Mouse (Mus musculus): Measurements from ENCODE around the gene Apbb2. TPM values are rescaled to one million over a fixed set of nuclear protein-coding genes. Genes with fewer than 3 reads are reported as not detected.

Gene Apbb2
- polyA plus RNA-seq, 2 experiments = 15.8 to 45.8 TPM

DNA sequence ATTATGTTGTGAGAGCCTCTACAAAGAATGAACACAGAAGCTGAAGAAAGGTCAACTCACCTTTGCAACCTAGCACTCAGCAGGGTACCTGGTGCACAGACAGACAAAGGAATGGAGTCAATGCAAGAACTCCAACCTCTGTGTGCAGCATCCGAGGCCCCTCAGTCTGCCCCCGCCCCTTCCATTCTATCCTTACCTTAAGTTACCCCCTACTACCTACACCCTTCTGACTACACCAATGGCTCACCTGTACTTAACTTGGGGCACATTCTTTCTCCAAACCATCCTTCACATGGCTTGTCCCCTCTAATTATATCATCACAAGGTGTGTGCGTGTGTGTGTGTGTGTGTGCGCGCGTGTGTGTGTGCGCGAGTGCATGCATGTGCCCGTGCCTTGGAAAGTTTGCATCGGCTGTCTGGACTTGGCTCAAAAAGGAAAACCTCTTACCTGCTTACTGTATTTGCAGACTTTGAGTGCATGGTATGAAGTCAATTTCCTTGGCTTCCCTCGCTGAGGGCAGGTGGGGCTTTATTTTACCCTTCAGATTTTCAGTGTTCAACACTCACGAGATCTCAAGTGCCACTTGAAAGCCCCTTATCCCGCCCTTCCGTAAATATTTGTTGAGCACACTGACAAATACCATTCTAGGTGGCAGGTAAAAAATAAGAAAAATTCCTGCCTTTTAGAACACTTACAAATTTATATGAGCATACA lies 84.7 kb downstream of the Apbb2 start:
- ATAC-seq (ENCODE audit: low FRiP score, low read depth) = no peak
- 90% methylated on average over 14 of the region's 14 CpGs for WGBS
- no peak for TF ChIP-seq POLR2A (IDR thresholded peaks at IDR 0.05; ENCODE audit: borderline replicate concordance, extremely low read depth, insufficient read depth, insufficient read length)
- DNase-seq (ENCODE audit: low spot score) = no peak
- Histone ChIP-seq H3K4me2 (replicated peaks; ENCODE audit: low read depth, low read length, severe bottlenecking) (no peak overlapping the region), H3K4me3 (replicated peaks; ENCODE audit: low read length) (no peak overlapping the region), H3K36me3 (ENCODE audit: control insufficient read depth, insufficient read depth, low read length) (no peaks in the 10 kb centered on the region), H3K9me3 (ENCODE audit: control insufficient read depth, low read length) (no peaks in the 10 kb centered on the region), H3K9ac (ENCODE audit: low read depth, low read length, severe bottlenecking) (no peak overlapping the region), H3K4me1 (ENCODE audit: control insufficient read depth, insufficient read depth, low read length) (peaks cover 44% of the 10 kb centered on the region), H3K27ac (replicated peaks; ENCODE audit: low read depth, low read length) (no peak overlapping the region), H3K27me3 (ENCODE audit: control insufficient read depth, insufficient read depth, low read length) (no peaks in the 10 kb centered on the region)

DNA sequence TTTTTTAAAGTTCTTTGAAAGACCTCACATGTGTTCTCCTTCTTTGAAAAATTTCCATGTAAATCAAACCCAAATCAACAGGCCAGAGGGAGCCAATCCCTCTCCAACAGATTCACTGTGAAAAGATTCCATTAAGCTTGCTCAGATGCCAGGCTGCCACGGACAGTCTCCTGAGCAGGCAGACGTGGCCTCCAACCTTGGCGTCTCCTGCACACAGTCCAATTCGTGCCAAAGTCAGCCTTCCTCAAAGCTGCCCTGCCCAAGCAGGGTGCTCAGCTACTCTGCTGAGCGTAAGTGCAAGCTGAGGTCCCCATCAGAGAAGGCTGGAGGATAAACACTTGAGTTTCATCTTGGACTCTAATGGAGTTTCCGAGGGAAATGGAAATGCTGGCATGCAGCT lies 85.8 kb downstream of the Apbb2 start:
- ATAC-seq (ENCODE audit: low FRiP score, low read depth) (no peak), DNase-seq (ENCODE audit: low spot score) (no peak)
- Histone ChIP-seq H3K36me3 (ENCODE audit: control insufficient read depth, insufficient read depth, low read length) (no peaks in the 10 kb centered on the region), H3K9me3 (ENCODE audit: control insufficient read depth, low read length) (no peaks in the 10 kb centered on the region), H3K27me3 (ENCODE audit: control insufficient read depth, insufficient read depth, low read length) (no peaks in the 10 kb centered on the region), H3K9ac (ENCODE audit: low read depth, low read length, severe bottlenecking) (0 out of 2 replicates have a peak overlapping the region, but pooled peaks have one; percentile 13), H3K4me3 (replicated peaks; ENCODE audit: low read length) (no peak overlapping the region), H3K4me2 (replicated peaks; ENCODE audit: low read depth, low read length, severe bottlenecking) (no peak overlapping the region), H3K27ac (replicated peaks; ENCODE audit: low read depth, low read length) (no peak overlapping the region; the same call in 1 of the 2 replicates), H3K4me1 (ENCODE audit: control insufficient read depth, insufficient read depth, low read length) (peaks cover 55% of the 10 kb centered on the region)
- TF ChIP-seq POLR2A (IDR thresholded peaks at IDR 0.05; ENCODE audit: borderline replicate concordance, extremely low read depth, insufficient read depth, insufficient read length) = no peak
- WGBS = 63% methylated on average over 6 of the region's 6 CpGs

DNA sequence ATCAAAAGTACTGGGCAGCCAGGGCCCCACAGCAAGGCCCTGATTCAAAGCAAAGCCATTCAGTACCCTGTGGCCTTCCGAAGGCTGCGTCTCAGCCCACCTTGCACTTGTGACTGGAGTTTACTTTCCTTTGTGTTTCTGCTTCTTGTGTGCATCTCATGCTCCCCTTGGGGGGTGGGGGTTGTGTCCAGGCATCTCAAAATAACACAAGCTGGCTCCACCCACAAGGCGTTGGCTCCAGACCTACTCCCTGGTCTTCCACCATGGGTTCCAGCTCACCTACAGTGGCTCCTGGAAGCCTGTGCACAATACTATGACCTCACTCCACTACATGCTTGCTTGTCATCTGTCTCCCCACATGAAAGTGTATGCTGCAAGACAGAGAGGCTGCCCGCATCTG lies 88.2 kb downstream of the Apbb2 start:
- Histone ChIP-seq H3K4me3 (replicated peaks; ENCODE audit: low read length) (no peak overlapping the region), H3K9me3 (ENCODE audit: control insufficient read depth, low read length) (no peaks in the 10 kb centered on the region), H3K9ac (ENCODE audit: low read depth, low read length, severe bottlenecking) (no peak overlapping the region), H3K4me1 (ENCODE audit: control insufficient read depth, insufficient read depth, low read length) (peaks cover 55% of the 10 kb centered on the region), H3K4me2 (replicated peaks; ENCODE audit: low read depth, low read length, severe bottlenecking) (no peak overlapping the region), H3K36me3 (ENCODE audit: control insufficient read depth, insufficient read depth, low read length) (no peaks in the 10 kb centered on the region), H3K27ac (replicated peaks; ENCODE audit: low read depth, low read length) (no peak overlapping the region), H3K27me3 (ENCODE audit: control insufficient read depth, insufficient read depth, low read length) (no peaks in the 10 kb centered on the region)
- TF ChIP-seq POLR2A (IDR thresholded peaks at IDR 0.05; ENCODE audit: borderline replicate concordance, extremely low read depth, insufficient read depth, insufficient read length) = no peak
- ATAC-seq (ENCODE audit: low FRiP score, low read depth) (no peak), DNase-seq (ENCODE audit: low spot score) (no peak)
- WGBS = 88% methylated on average over 4 of the region's 4 CpGs

DNA sequence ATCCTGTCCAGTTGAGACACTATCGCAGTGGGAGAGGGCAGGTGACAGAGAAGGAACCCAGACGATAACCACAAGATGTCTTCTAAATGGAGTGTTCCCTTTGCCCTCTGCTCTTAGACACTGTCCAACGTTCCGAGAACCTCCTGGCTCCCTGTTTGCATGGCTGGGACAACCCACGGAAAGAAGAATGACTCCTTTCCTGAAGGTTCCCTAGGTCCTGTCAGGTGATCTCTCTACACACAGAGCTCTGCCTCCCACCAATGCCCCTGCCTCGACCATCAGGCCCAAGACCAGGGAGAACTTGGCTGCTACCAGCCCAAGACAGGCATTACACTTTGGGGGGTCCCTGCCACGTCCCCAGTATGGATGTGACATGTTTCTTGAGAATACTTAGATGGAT lies 89.0 kb downstream of the Apbb2 start:
- Histone ChIP-seq H3K36me3 (ENCODE audit: control insufficient read depth, insufficient read depth, low read length) (no peaks in the 10 kb centered on the region), H3K27ac (replicated peaks; ENCODE audit: low read depth, low read length) (no peak overlapping the region), H3K4me2 (replicated peaks; ENCODE audit: low read depth, low read length, severe bottlenecking) (no peak overlapping the region), H3K4me3 (replicated peaks; ENCODE audit: low read length) (no peak overlapping the region), H3K9ac (ENCODE audit: low read depth, low read length, severe bottlenecking) (no peak overlapping the region), H3K27me3 (ENCODE audit: control insufficient read depth, insufficient read depth, low read length) (no peaks in the 10 kb centered on the region), H3K4me1 (ENCODE audit: control insufficient read depth, insufficient read depth, low read length) (peaks cover 58% of the 10 kb centered on the region), H3K9me3 (ENCODE audit: control insufficient read depth, low read length) (no peaks in the 10 kb centered on the region)
- DNase-seq (ENCODE audit: low spot score) = no peak
- TF ChIP-seq POLR2A (IDR thresholded peaks at IDR 0.05; ENCODE audit: borderline replicate concordance, extremely low read depth, insufficient read depth, insufficient read length) = no peak
- ATAC-seq (ENCODE audit: low FRiP score, low read depth) = no peak
- 88% methylated on average over 7 of the region's 7 CpGs for WGBS

DNA sequence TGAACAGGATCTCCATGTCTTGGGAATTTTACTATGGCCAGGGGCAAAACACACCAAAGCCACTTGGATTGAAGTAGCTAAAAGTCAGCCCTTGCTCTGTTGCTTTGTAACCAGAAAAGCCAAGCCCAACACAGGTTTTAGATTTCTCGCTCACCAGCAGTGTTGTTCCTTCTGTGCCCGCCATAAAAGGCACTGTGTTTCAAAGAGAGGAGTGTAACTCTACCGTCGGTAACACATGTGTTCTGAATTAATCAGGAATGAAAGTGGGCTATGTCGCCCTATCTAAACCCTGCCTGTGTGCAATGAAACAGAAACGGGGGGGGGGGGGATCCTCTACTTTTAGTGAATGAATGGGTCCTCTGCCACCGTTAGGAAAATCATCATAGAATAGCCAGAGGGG lies 90.0 kb downstream of the Apbb2 start:
- Histone ChIP-seq H3K36me3 (ENCODE audit: control insufficient read depth, insufficient read depth, low read length) (no peaks in the 10 kb centered on the region), H3K4me1 (ENCODE audit: control insufficient read depth, insufficient read depth, low read length) (peaks cover 62% of the 10 kb centered on the region), H3K4me2 (replicated peaks; ENCODE audit: low read depth, low read length, severe bottlenecking) (peak overlapping the region; percentile 20; the same call in 1 of the 2 replicates), H3K4me3 (replicated peaks; ENCODE audit: low read length) (no peak overlapping the region), H3K9ac (ENCODE audit: low read depth, low read length, severe bottlenecking) (no peak overlapping the region), H3K27ac (replicated peaks; ENCODE audit: low read depth, low read length) (peak overlapping the region; percentile 78), H3K9me3 (ENCODE audit: control insufficient read depth, low read length) (no peaks in the 10 kb centered on the region), H3K27me3 (ENCODE audit: control insufficient read depth, insufficient read depth, low read length) (no peaks in the 10 kb centered on the region)
- WGBS = 17% methylated on average over 7 of the region's 7 CpGs
- DNase-seq (ENCODE audit: low spot score) = peak; percentile 63
- ATAC-seq (ENCODE audit: low FRiP score, low read depth) = peak; percentile 75
- TF ChIP-seq POLR2A (IDR thresholded peaks at IDR 0.05; ENCODE audit: borderline replicate concordance, extremely low read depth, insufficient read depth, insufficient read length) = no peak
